Mouse (Mus musculus) heart, postnatal 0 days (tissue): Measurements from ENCODE around the gene Adprm.

Experiments used
- CTCF ChIP-seq: IDR thresholded peaks from 2 replicates; pipeline ENCODE4 v1.5.1; 2016; ENCODE audit warnings: antibody characterized with exemption, control low read depth, low read depth
- EP300 ChIP-seq: IDR thresholded peaks from 2 replicates; pipeline ENCODE4 v1.6.1; 2016; ENCODE audit warnings: antibody characterized with exemption, low read depth

- TF ChIP-seq CTCF = no peak; the same call in 1 of the 2 replicates
- no peak for TF ChIP-seq EP300
Measured at GRCm38 (mm10) chr11:66993674-66994073, 58.7 kb downstream of the Adprm start.
